Mouse (Mus musculus): ENCODE measurements around the gene Anapc5. TPM values are rescaled to one million over a fixed set of nuclear protein-coding genes. Genes with fewer than 3 reads are reported as not detected.

The Anapc5 gene
- 188 and 268 TPM in 2 replicates for polyA plus RNA-seq (2012)

- no peak for TF ChIP-seq GATA1 (IDR thresholded peaks at IDR 0.05; ENCODE audit: low read length)
These were observed at the start of gene Anapc5 for GRCm38 (mm10) chr5:122820777-122821523. Anapc5 (minus strand) TSS chr5:122821339.

DNA sequence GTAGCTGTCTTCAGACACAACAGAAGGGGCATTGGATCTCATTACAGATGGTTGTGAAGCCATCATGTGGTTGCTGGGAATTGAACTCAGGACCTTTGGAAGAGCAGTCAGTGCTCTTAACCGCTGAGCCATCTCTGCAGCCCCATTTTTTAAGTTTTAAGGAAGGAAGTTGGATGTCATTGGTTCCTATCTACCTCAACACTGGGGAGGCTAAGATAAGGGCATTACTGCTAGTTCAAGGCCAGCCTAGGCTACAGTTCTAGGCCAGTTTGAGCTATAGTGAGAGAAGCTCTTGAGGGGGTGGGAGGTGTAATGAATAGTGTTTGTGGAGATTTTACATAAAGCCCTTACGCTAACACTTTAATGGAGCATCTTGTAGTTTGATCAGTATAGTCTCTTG is 41.9 kb upstream of the Anapc5 start:
- TF ChIP-seq GATA1 (IDR thresholded peaks at IDR 0.05; ENCODE audit: low read length) = no peak

DNA sequence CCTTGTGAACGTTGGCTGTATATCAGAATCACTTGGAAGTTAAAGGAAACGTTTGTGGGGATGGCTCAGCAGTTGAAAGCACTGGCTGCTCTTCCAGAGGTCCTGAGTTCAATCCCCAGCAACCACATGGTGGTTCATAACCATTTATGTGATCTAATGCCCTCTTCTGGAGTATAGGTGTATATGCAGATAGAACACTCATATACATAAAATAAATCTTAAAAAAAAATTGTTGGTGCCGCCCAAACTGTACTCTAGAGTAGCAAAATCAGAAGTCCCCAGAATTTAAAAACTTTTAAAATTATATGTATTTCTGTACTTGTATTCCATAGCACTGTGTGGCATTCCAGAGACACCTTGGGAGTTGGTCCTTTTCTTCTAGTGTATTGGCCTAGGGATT is 34.7 kb upstream of the Anapc5 start:
- TF ChIP-seq GATA1 (IDR thresholded peaks at IDR 0.05; ENCODE audit: low read length) = no peak

DNA sequence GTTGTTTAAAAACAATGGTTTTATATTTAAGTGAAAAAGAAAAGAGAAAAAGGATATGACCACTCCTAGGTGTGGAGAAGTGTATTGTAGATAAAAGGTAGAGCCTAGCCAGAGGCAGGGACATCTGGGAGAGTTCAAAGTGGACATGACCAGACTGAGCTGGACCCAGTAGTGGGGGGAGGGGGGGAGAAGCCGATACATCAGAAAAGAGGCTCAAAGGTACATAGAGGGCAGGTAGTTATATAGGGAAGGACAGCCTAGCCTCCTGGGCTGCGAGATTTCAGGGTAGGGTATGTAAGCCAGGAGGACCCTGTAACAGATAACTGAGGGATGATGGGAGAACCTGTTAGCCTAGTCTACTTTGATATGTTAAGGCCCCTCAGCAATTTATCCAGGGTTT is 31.5 kb upstream of the Anapc5 start:
- TF ChIP-seq GATA1 (IDR thresholded peaks at IDR 0.05; ENCODE audit: low read length) = no peak

DNA sequence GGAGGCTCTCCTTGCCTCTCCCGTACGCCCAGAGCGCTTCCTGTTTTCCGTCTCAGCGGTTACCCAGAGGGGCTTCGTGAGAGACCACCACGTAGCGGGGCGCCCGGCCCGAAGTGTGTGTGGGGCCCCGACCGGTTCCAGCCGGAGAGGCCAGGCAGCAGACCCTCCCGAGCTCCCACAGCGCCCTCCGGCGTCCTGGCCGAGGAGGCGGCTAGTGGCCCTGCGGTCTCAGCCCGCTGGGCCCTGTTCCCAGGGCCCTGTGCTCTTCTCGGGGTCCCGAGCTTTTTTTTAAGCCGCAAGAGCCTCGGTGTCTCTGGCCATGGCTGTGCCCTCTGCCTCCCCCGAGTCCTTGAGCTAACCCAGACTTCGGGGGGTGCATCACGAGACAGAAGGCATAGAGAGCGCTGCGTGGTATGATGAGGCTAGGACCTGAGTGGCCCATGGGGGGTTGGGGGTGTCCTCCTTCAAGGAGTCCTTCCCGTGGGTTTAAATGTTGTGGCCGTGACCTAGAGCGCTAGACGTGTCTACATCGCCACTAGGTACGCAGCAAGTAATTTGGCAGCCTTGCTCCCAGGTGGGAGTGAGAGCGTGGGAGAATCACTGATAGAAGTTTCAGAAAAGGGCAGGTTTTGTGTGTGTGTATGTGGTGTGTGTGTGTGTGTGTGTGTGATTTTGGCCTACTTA is 29.3 kb upstream of the Anapc5 start:
- TF ChIP-seq GATA1 (IDR thresholded peaks at IDR 0.05; ENCODE audit: low read length) = no peak

DNA sequence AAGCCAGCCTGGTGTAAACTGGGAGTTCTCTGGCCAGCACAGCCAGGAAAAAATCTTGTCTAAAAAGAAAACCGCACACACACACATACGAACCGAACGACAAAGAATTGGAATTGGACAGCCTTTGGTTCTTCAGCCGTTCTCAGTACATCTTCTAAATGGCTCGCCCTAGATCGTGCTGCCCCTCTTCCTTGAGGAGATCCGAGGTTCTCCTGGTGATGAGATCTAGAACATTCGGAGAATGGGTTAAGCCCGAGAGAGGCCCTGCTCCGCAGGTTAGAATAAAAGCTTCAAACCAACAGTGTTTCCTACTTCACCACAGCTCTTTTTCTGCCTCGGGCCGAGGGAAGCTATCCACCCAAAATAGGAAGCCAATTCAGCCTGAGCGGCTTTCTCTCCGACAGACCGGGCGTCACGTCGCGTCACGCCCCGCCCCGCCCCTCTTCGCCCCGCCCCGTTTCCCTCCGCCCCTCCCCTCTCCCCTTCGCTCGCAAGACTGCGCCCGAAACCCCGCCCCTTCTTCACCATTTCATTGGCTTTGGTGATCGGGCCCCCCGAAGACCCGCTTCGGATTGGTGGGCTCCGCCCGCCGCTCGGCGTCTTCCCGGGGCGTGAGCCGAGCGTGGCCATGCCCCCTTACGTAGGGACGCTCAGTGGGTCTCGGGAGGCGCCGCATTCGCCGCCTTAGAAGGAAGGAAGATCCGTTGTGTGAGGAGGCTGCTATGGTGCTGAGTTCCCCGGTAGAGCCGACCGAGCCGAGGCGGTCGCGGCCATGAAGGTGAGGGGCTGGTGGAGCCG is 28.6 kb upstream of the Anapc5 start, which contains the start of gene Rnf34:
Rnf34 (plus strand) TSS at position 528 of the 798 bp plus-strand sequence.
- no peak for TF ChIP-seq GATA1 (IDR thresholded peaks at IDR 0.05; ENCODE audit: low read length)

GRCm38 (mm10) chr5:122843799-122844198 is 22.7 kb upstream of the Anapc5 start:
- no peak for TF ChIP-seq GATA1 (IDR thresholded peaks at IDR 0.05; ENCODE audit: low read length)

DNA sequence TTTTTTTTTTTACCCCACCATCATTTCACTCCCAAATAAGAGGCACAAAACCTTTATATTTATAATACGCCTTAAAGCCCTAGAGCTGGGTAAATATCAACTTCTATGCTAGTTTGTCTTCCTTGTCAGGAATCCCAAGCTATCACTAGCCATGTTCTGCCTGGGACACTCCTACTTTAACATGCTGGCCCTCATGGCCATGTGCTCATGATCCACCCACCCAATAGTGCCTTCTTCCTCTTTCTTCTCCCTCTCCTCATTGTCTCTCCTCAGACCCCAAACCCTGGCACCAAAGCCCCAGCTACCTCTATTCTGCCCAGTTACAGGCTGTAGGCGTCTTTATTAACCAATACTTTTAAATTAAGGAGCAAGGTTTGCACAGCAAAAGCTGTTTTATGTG is 20.0 kb upstream of the Anapc5 start:
- TF ChIP-seq GATA1 (IDR thresholded peaks at IDR 0.05; ENCODE audit: low read length) = no peak

GRCm38 (mm10) chr5:122832996-122833395 is 11.9 kb upstream of the Anapc5 start:
- no peak for TF ChIP-seq GATA1 (IDR thresholded peaks at IDR 0.05; ENCODE audit: low read length)

DNA sequence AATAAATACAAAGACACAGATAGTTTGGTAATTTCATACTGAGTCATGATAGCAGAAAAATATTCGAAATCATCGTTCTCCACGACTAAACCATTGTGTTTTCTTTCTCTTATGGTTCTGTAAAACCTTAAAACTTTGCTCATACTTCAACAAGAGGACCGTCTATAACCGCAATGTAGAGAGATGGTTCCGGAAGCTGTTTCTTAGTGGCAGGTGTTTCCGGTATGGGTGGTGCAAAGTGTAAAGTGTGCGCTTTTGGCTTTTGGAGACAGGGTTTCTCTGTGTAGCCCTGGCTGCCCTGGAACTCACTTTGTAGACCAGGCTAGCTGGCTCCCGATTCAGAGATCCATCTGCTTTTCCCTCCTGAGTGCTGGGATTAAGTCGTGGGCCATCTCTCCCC is 11.4 kb upstream of the Anapc5 start:
- no peak for TF ChIP-seq GATA1 (IDR thresholded peaks at IDR 0.05; ENCODE audit: low read length)

- no peak for TF ChIP-seq GATA1 (IDR thresholded peaks at IDR 0.05; ENCODE audit: low read length)
These were observed 4.0 kb upstream of the Anapc5 start for GRCm38 (mm10) chr5:122825099-122825498.

DNA sequence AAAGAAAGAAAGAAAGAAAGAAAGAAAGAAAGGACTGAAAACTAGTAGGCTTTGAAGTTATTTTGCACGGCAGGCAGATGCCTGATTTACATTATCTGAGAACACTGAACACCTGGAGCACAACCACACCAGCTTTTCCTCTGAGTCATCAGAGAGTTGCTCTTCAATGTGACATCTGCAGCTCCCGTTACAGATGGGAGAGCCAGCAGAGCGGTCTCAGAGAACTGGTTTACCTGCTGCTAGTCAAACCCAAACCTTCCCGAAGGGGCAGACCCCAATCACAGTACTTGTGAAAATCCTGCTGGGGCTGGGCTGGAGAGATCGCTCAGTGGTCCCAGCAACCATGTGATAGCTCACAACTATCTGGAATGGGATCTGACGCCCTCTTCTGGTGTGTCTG is 3.3 kb upstream of the Anapc5 start:
- TF ChIP-seq GATA1 (IDR thresholded peaks at IDR 0.05; ENCODE audit: low read length) = no peak

GRCm38 (mm10) chr5:122823976-122824375 is 2.8 kb upstream of the Anapc5 start:
- TF ChIP-seq GATA1 (IDR thresholded peaks at IDR 0.05; ENCODE audit: low read length) = no peak

GRCm38 (mm10) chr5:122822441-122822840 is 1.3 kb upstream of the Anapc5 start:
- no peak for TF ChIP-seq GATA1 (IDR thresholded peaks at IDR 0.05; ENCODE audit: low read length)

DNA sequence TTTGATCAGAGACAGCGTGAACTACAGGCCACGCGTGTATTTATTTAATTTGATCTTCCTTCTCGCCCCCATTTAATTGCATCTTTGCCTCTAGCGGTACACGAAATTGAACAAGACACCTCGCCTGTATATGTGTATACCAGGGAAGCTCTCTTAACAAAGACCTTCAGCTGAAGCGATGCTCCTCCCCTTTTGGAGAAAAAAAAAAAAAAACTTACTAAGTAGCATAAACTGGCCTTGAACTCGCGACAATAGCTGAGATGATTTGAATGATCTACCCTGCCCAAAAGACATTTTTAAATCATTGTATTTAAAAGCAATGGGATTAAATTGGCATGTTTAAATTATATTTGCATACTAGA is 366 bp upstream of the Anapc5 start:
- no peak for TF ChIP-seq GATA1 (IDR thresholded peaks at IDR 0.05; ENCODE audit: low read length)

GRCm38 (mm10) chr5:122812699-122813098 is 8.4 kb downstream of the Anapc5 start:
- TF ChIP-seq GATA1 (IDR thresholded peaks at IDR 0.05; ENCODE audit: low read length) = no peak
